Mouse (Mus musculus) lung, postnatal 25 days (tissue): ENCODE measurements around the gene Tpd52l1.

ENCODE experiments used
- DNase-seq: peaks from one replicate; pipeline ENCODE4 v3.0.0; 2022; ENCODE audit warnings: low spot score

Gene Tpd52l1

GRCm38 (mm10) chr10:31336432-31336831 lies 109.3 kb downstream of the Tpd52l1 start:
- no peak for DNase-seq

- no peak for DNase-seq
These were observed 114.5 kb downstream of the Tpd52l1 start for GRCm38 (mm10) chr10:31331225-31331775.

GRCm38 (mm10) chr10:31330286-31330962 lies 115.3 kb downstream of the Tpd52l1 start:
- DNase-seq, result no peak

GRCm38 (mm10) chr10:31329436-31329835 lies 116.3 kb downstream of the Tpd52l1 start:
- no peak for DNase-seq

GRCm38 (mm10) chr10:31318491-31318890 lies 127.3 kb downstream of the Tpd52l1 start:
- DNase-seq, result no peak

- DNase-seq, result peak; percentile 74
These were observed 132.6 kb downstream of the Tpd52l1 start, which contains the start of gene Hddc2 for GRCm38 (mm10) chr10:31312865-31313848. Gene Hddc2, plus strand, starts transcription at chr10:31313383.

- DNase-seq, result no peak
These were observed 138.6 kb downstream of the Tpd52l1 start for GRCm38 (mm10) chr10:31307024-31307598.

GRCm38 (mm10) chr10:31303446-31303845 lies 142.3 kb downstream of the Tpd52l1 start:
- DNase-seq, result no peak

- DNase-seq, result no peak
These were observed 145.5 kb downstream of the Tpd52l1 start for GRCm38 (mm10) chr10:31300292-31300691.

- DNase-seq, result peak; percentile 46
These were observed 146.7 kb downstream of the Tpd52l1 start for GRCm38 (mm10) chr10:31298921-31299574.

GRCm38 (mm10) chr10:31298263-31298662 lies 147.5 kb downstream of the Tpd52l1 start:
- DNase-seq, result no peak

- DNase-seq, result no peak
These were observed 148.7 kb downstream of the Tpd52l1 start for GRCm38 (mm10) chr10:31297106-31297505.

- DNase-seq, result no peak
These were observed 149.3 kb downstream of the Tpd52l1 start for GRCm38 (mm10) chr10:31296458-31296857.

- no peak for DNase-seq
These were observed 150.1 kb downstream of the Tpd52l1 start for GRCm38 (mm10) chr10:31295705-31296104.

GRCm38 (mm10) chr10:31288697-31289390 lies 156.9 kb downstream of the Tpd52l1 start:
- DNase-seq, result no peak

- no peak for DNase-seq
These were observed 158.0 kb downstream of the Tpd52l1 start for GRCm38 (mm10) chr10:31287787-31288186.
